Mouse (Mus musculus) mesoderm, embryonic 11.5 days (tissue): ENCODE measurements around the gene Snrnp70.

Source experiments
- DNase-seq: peaks from one replicate; pipeline ENCODE4 v3.0.0-alpha.2; 2012; ENCODE audit warnings: low read depth, low spot score

Gene Snrnp70

DNA sequence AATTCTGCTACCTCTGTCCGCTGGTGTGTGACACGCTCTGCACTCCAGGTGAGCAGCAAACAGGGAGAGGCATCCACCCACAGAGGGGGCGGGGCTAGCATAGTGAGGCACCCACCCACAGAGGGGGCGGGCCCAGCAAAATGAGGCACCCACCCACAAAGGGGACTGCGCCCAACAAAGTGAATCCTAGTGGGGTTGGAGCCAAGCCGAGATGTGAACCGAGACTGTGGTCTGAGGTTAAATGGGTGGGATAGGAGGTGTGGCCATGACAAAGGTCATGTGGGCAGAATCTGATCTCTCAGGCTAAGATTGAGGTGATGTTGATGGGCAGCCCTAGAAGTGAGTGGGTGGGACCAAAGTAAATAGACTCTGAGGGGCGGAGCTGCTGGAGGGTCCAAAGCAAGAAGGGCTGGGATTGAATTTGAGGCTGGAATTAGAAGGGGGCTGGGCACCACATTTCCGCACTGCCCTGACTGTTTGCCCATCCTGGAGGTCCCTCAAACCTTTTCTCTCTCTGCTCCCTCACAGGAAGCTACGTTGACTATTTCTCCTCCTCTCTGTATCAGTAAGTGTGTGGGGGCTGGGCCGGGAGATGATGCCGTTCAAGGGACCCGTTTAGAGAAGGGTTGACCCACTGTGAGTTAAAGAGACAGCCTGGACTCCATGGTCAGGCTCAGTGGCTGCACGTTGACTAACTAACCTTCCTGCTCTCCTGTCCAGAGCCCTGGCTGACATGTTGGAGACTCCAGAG is 57.2 kb downstream of the Snrnp70 start:
- no peak for DNase-seq

DNA sequence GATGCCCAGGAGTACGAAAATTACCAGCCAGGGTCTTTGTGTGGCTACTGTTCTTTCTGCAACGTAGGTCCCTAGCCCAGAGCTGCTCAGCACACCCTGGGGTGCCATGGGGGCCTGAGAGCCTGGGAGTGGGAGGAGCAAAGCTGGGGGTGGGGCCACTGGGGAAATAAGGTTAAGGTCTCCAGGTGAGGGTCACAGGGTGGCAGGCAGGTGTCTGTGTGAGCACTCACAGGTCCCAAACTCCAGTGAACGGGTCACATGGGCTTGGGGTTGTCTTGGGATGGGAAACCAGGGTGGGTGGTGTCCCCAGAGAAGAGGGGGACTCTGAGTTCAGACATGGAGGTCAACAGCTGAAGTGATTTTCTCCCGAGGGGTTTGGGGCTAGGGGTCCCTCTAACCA is 58.1 kb downstream of the Snrnp70 start:
- DNase-seq, result no peak

DNA sequence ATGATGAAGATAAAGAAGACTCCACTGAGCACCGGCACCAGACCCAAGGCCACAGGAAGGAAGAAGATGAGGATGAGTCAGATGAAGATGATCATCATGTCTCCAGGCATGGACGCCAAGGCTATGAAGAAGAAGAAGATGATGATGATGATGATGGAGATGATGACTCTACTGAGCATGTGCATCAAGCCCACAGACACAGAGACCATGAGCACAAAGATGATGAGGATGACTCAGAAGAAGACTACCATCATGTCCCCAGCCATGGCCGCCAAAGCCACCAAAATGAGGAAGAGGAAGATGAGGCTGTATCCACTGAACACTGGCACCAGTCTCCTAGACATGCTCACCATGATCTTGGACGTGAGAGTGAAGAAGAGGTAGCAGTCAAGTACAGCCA is 59.2 kb downstream of the Snrnp70 start:
- no peak for DNase-seq

DNA sequence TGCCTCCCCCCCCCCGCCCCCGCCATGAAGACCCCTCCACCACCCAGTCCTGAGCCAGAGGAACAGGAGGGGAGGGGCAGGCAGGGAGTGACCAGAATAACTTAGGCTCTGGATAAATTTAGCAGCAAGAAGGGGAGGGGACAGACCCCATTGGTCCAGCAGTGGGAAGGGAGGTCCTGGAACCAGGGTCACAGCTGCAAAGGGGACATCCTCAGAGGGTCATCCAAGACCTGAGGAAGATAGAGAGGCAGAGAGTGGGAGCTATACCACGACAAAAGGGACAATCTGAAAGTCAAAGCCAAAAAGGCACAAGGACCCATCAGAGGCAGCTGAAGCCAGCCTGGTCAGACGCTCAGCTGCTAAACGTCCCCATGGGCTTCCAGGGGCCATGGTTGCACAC is 60.5 kb downstream of the Snrnp70 start, which contains the start of gene Hrc:
Gene Hrc (plus strand): TSS at position 235 of the 400 bp plus-strand sequence.
- DNase-seq, result no peak

DNA sequence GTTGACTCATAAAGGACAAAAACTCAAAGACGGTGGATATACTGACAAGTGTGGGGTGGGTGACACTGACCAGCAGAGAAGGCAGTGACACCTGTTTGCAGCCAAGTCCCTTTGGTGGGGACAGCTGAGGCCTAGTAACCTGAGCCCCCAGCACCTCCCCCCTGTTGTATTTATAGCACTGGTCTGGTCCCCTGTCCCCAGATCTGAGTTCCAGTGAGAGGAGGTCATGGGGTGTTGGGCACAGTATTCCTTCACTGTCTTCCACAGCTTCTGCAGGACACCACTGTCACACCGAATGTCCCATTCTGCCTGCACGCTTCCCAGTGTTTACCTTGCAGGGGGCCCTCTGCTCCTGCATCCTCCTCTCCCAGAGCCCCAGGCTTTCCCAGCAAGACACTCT is 60.9 kb downstream of the Snrnp70 start:
- no peak for DNase-seq

DNA sequence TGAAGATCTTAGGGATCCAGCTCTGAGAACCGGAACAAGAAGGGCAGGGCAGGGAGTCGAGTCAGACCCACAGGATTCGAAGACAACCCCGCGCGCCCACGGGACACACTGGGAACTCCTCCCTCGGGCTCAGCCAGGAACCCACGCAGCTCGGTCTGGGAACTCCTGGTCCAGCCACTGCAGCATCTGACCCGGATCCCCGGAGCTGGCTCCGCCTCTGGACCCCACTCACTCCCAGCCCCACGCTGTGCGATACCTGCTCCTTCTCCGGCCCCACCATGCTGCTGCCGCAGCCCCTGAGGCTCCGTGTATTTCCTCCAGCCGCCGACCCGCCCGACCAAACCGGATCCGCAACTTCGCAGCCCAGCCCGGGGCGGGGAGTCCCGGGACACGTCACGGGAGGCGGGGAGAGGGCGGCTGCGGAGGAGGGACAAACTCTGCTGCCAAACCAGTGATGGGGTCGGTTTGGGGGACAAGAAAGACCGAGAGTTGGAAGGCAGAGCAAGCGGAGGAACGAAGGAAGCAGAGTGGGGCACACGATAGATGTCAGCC is 62.0 kb downstream of the Snrnp70 start, which contains the start of gene Trpm4:
Gene Trpm4 (minus strand): TSS at position 350 of the 552 bp plus-strand sequence.
- DNase-seq, result peak; percentile 76

DNA sequence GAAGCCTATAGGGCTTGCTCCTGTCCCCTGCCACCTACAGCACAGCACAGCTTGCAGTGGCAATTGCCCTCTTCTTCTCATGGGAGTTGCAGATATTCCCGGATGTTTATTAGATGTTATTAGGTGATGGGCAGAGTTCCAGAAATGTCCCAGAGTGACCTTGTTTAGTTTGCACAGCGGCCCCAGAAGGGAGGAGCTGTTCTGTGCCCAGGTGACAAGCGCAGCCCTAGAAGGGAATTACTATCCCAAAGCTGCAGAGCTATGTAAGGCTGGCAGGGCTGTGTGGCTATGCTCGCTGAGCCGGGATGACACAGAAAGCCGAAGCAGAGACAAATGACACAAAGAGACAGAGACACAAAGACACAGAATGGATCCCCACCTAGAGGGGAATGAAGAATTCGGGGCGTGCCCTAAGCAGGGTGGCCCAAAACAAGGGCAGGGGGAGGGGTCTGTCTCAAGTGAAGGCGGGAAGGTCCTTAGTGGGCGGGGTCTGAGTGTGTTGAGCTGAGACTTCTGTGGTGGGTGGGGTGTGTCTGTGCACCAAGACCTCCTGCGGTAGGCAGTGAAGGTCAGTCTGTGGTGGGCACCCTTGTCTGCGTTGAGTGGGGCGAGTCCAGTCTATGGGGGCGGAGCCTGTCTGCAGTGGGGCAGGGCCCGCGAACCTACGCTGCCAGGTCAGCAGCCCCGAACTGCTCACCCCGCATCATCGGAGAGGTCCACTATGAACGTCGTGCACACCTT is 62.7 kb downstream of the Snrnp70 start:
- peak; percentile 64 for DNase-seq

DNA sequence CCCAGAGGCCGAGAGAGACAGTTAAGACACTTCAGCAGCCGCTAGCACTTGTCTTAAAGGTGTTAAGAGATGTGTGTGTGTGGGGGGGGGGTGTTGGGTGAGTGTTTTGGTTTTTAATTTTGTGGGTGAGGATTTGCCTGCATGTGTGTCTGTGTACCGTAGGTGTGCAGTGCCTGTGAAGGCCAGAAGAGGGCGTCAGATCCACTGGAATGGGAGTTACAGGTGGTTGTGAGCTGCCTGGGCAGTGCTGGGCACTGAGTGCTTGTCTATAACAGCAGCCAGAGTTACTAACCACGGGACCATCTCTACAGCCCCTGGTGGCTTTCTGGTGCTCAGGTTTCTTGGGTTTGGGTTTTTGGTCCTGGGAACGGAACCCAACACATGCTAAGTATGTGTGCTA is 64.0 kb downstream of the Snrnp70 start:
- no peak for DNase-seq

DNA sequence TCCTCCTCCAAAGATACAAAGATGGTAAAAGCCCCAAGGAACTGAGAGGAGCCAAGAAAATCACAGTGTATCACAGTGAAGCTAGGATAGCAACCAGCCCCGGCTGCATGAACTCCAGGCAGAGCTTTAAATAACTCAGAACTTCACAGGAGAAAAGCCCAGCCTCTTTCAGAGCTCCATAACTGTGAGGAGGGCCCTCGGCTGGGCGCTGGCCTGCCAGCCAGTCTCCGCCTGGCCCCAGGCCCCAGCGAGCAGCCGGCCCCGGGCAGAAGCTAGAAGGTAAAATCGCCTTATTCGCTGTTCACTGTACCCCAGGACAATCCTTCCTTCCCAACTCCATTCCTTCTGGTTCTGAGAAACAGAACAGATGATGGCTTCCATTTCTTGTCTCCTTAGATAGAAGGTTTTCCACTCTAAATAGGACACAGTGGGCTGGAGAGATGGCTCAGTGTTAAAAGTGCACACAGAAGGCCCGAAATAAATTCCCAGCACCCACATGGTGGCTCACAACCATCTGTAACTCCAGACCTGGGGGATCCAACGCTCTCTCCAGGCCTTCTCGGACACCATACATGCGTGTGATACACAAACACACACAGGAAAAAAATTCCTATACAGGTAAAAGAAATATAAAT is 66.6 kb downstream of the Snrnp70 start:
- DNase-seq, result no peak
